Mouse (Mus musculus) kidney, embryonic 15.5 days (tissue): ENCODE data around the gene Fam89b. TPM values are rescaled to one million over a fixed set of nuclear protein-coding genes. Genes with fewer than 3 reads are reported as not detected.

Experiments used
- ATAC-seq: fragments of 200-750 bp; cut with Nextera tagmentation; replicated peaks from 2 replicates; pipeline ENCODE4 v1.8.0; 2017; ENCODE audit warnings: moderate TSS enrichment; ENCODE audit not compliant: low FRiP score
- H3K27ac ChIP-seq: fragments of 300-500 bp; sonication (generic); 2 replicates; pipeline ENCODE4 v1.5.1; 2015; ENCODE audit warnings: mild to moderate bottlenecking, inconsistent platforms
- H3K27me3 ChIP-seq: fragments of 300-500 bp; sonication (generic); 2 replicates; pipeline ENCODE4 v1.6.1; 2015; ENCODE audit warnings: inconsistent platforms
- H3K36me3 ChIP-seq: fragments of 300-500 bp; sonication (generic); 2 replicates; pipeline ENCODE4 v1.6.1; 2015; ENCODE audit warnings: inconsistent platforms
- H3K4me1 ChIP-seq: fragments of 300-500 bp; sonication (generic); 2 replicates; pipeline ENCODE4 v1.6.1; 2015; ENCODE audit warnings: inconsistent platforms
- H3K4me2 ChIP-seq: fragments of 300-500 bp; sonication (generic); 2 replicates; pipeline ENCODE4 v1.6.1; 2015; ENCODE audit warnings: moderate library complexity, mild to moderate bottlenecking, inconsistent platforms
- H3K4me3 ChIP-seq: fragments of 300-500 bp; sonication (generic); replicated peaks from 2 replicates; pipeline ENCODE4 v1.5.1; 2015; ENCODE audit warnings: mild to moderate bottlenecking, inconsistent platforms
- H3K9ac ChIP-seq: fragments of 300-500 bp; sonication (generic); 2 replicates; pipeline ENCODE4 v1.6.1; 2015; ENCODE audit warnings: mild to moderate bottlenecking, inconsistent platforms
- H3K9me3 ChIP-seq: fragments of 300-500 bp; sonication (generic); replicated peaks from 2 replicates; pipeline ENCODE4 v1.6.1; 2016; ENCODE audit warnings: inconsistent platforms
- WGBS: fragments of 180-500 bp; shearing (Covaris S2); methylation state at CpG from one replicate; pipeline ENCODE4 v1.1.7; 2015; ENCODE audit warnings: mixed read lengths; 5-methylcytosine and 5-hydroxymethylcytosine counted together
- polyA plus RNA-seq: library from polyadenylated mRNA; unstranded; fragments of >200 nt; fragmentation: Nextera tagmentation; extraction: Ambion mirVana; gene quantifications from 2 replicates; pipeline ENCODE4 v1.2.1, GENCODE M21; 2015

Fam89b gene
- polyA plus RNA-seq, 1 experiment from 2014 or later: 91.4 TPM

GRCm38 (mm10) chr19:5704163-5704800, 25.2 kb downstream of the Fam89b start, which contains the start of gene Kcnk7:
Gene Kcnk7 (plus strand): TSS chr19:5704367.
- H3K4me3 ChIP-seq: no peak within 1 kb of the TSS
- H3K27ac ChIP-seq: peak within 1 kb of the TSS; percentile 63
- peaks cover 71% of the 10 kb centered on the region for H3K36me3 ChIP-seq
- no peaks in the 10 kb centered on the region for H3K9me3 ChIP-seq
- 70% methylated on average over 17 of the region's 17 CpGs for WGBS
- peaks cover 11% of the 10 kb centered on the region for H3K4me1 ChIP-seq
- no peak for ATAC-seq
- no peak within 1 kb of the TSS for H3K4me2 ChIP-seq
- H3K9ac ChIP-seq: no peak within 1 kb of the TSS
- H3K27me3 ChIP-seq: no peaks in the 10 kb centered on the region

- WGBS: 24% methylated on average over 41 of the region's 41 CpGs
- Histone ChIP-seq H3K4me1 (peaks cover 49% of the 10 kb centered on the region), H3K27ac (no peak overlapping the region), H3K9me3 (no peaks in the 10 kb centered on the region), H3K9ac (0 out of 2 replicates have a peak overlapping the region, but pooled peaks have one; percentile 2), H3K4me2 (peak overlapping the region; percentile 53), H3K27me3 (no peaks in the 10 kb centered on the region), H3K36me3 (peaks cover 95% of the 10 kb centered on the region), H3K4me3 (peak overlapping the region; percentile 27)
- peak; percentile 69 for ATAC-seq
Measured at GRCm38 (mm10) chr19:5695849-5696462, 33.5 kb downstream of the Fam89b start.

- no peak for ATAC-seq
- 83% methylated on average over 6 of the region's 6 CpGs for WGBS
- H3K27me3 ChIP-seq: no peaks in the 10 kb centered on the region
- H3K4me3 ChIP-seq: peak overlapping the region; percentile 81
- no peak overlapping the region for H3K27ac ChIP-seq
- H3K36me3 ChIP-seq: peaks cover 76% of the 10 kb centered on the region
- peak overlapping the region; percentile 96 for H3K4me2 ChIP-seq
- H3K9ac ChIP-seq: no peak overlapping the region
- peaks cover 59% of the 10 kb centered on the region for H3K4me1 ChIP-seq
- no peaks in the 10 kb centered on the region for H3K9me3 ChIP-seq
Measured at GRCm38 (mm10) chr19:5693801-5694200, 35.7 kb downstream of the Fam89b start.

- peaks cover 68% of the 10 kb centered on the region for H3K36me3 ChIP-seq
Measured at GRCm38 (mm10) chr19:5692913-5693396, 36.5 kb downstream of the Fam89b start.

GRCm38 (mm10) chr19:5692086-5692912, 37.2 kb downstream of the Fam89b start:
- Histone ChIP-seq H3K36me3 (peaks cover 61% of the 10 kb centered on the region), H3K9me3 (no peaks in the 10 kb centered on the region), H3K4me3 (peak overlapping the region; percentile 81), H3K27ac (peak overlapping the region; percentile 96), H3K4me1 (peaks cover 67% of the 10 kb centered on the region), H3K9ac (peak overlapping the region; percentile 78), H3K4me2 (peak overlapping the region; percentile 96), H3K27me3 (no peaks in the 10 kb centered on the region)
- no peak for ATAC-seq
- 47% methylated on average over 10 of the region's 10 CpGs for WGBS

More at GRCm38 (mm10) chr19:5692913-5693396, 36.5 kb downstream of the Fam89b start:
- Histone ChIP-seq H3K4me2 (peak overlapping the region; percentile 96), H3K9ac (peak overlapping the region; percentile 78), H3K4me3 (peak overlapping the region; percentile 81), H3K27me3 (no peaks in the 10 kb centered on the region), H3K4me1 (peaks cover 60% of the 10 kb centered on the region), H3K27ac (peak overlapping the region; percentile 96), H3K9me3 (no peaks in the 10 kb centered on the region)
- 64% methylated on average over 10 of the region's 10 CpGs for WGBS
- no peak for ATAC-seq

GRCm38 (mm10) chr19:5691601-5692000, 37.9 kb downstream of the Fam89b start:
- H3K27ac ChIP-seq: peak overlapping the region; percentile 96
- peaks cover 71% of the 10 kb centered on the region for H3K4me1 ChIP-seq
- peak overlapping the region; percentile 96 for H3K4me2 ChIP-seq
- H3K9me3 ChIP-seq: no peaks in the 10 kb centered on the region
- H3K27me3 ChIP-seq: no peaks in the 10 kb centered on the region
- H3K36me3 ChIP-seq: peaks cover 54% of the 10 kb centered on the region
- 69% methylated on average over 5 of the region's 5 CpGs for WGBS
- H3K9ac ChIP-seq: peak overlapping the region; percentile 78
- ATAC-seq: no peak
- peak overlapping the region; percentile 81 for H3K4me3 ChIP-seq

GRCm38 (mm10) chr19:5690343-5690735, 39.1 kb downstream of the Fam89b start:
- peak overlapping the region; percentile 96 for H3K27ac ChIP-seq
- H3K36me3 ChIP-seq: peaks cover 54% of the 10 kb centered on the region
- no peaks in the 10 kb centered on the region for H3K9me3 ChIP-seq
- ATAC-seq: no peak
- H3K27me3 ChIP-seq: no peaks in the 10 kb centered on the region
- peaks cover 58% of the 10 kb centered on the region for H3K4me1 ChIP-seq
- H3K4me3 ChIP-seq: peak overlapping the region; percentile 81
- peak overlapping the region; percentile 96 for H3K4me2 ChIP-seq
- peak overlapping the region; percentile 78 for H3K9ac ChIP-seq
- WGBS: 55% methylated on average over 15 of the region's 15 CpGs

GRCm38 (mm10) chr19:5689565-5690342, 39.7 kb downstream of the Fam89b start:
- H3K27ac ChIP-seq: peak overlapping the region; percentile 96
- peak; percentile 55 for ATAC-seq
- no peaks in the 10 kb centered on the region for H3K27me3 ChIP-seq
- peaks cover 53% of the 10 kb centered on the region for H3K4me1 ChIP-seq
- peak overlapping the region; percentile 81 for H3K4me3 ChIP-seq
- peak overlapping the region; percentile 78 for H3K9ac ChIP-seq
- peaks cover 54% of the 10 kb centered on the region for H3K36me3 ChIP-seq
- WGBS: 4% methylated on average over 42 of the region's 42 CpGs
- no peaks in the 10 kb centered on the region for H3K9me3 ChIP-seq
- peak overlapping the region; percentile 96 for H3K4me2 ChIP-seq

- peaks cover 55% of the 10 kb centered on the region for H3K36me3 ChIP-seq
- peak overlapping the region; percentile 96 for H3K4me2 ChIP-seq
- peak overlapping the region; percentile 78 for H3K9ac ChIP-seq
- H3K27me3 ChIP-seq: no peaks in the 10 kb centered on the region
- WGBS: under 1% methylated on average over 7 of the region's 7 CpGs
- no peak for ATAC-seq
- peak overlapping the region; percentile 81 for H3K4me3 ChIP-seq
- no peaks in the 10 kb centered on the region for H3K9me3 ChIP-seq
- H3K27ac ChIP-seq: peak overlapping the region; percentile 96
- H3K4me1 ChIP-seq: peaks cover 53% of the 10 kb centered on the region
Measured at GRCm38 (mm10) chr19:5689088-5689428, 40.4 kb downstream of the Fam89b start.

- H3K4me1 ChIP-seq: peaks cover 48% of the 10 kb centered on the region
- under 1% methylated on average over 69 of the region's 69 CpGs for WGBS
- peak within 1 kb of the TSS; percentile 96 for H3K4me2 ChIP-seq
- peak; percentile 89 for ATAC-seq
- H3K27me3 ChIP-seq: no peaks in the 10 kb centered on the region
- H3K9ac ChIP-seq: peak within 1 kb of the TSS; percentile 79
- H3K36me3 ChIP-seq: peaks cover 55% of the 10 kb centered on the region
- peak within 1 kb of the TSS; percentile 81 for H3K4me3 ChIP-seq
- H3K9me3 ChIP-seq: no peaks in the 10 kb centered on the region
- H3K27ac ChIP-seq: peak within 1 kb of the TSS; percentile 96
Measured at GRCm38 (mm10) chr19:5688200-5689087, 41.0 kb downstream of the Fam89b start, which contains the start of the genes Map3k11 and Pcnx3. Gene Map3k11 (plus strand): TSS chr19:5688742. Gene Pcnx3 (minus strand): TSS chr19:5688908.
